Mouse (Mus musculus) granulocyte monocyte progenitor cell, adult 5-6 weeks (primary cell): ENCODE results near the gene Foxl1. TPM values are rescaled to one million over a fixed set of nuclear protein-coding genes. Genes with fewer than 3 reads are reported as not detected.

Experiments used
- ATAC-seq: replicated peaks from 2 replicates; pipeline ENCODE4 v1.8.0; 2016; ENCODE audit warnings: mild to moderate bottlenecking, moderate TSS enrichment, inconsistent platforms; ENCODE audit not compliant: poor library complexity, severe bottlenecking
- total RNA-seq, 2 experiments: library from RNA; stranded (forward) in 1 of 2; stranded (reverse) in 1 of 2; fragments of 200-712, 200-1000 nt in 1 of 2; fragments of >200 nt in 1 of 2; fragmentation: Nextera tagmentation in 1 of 2; gene quantifications; 2 replicates each; pipeline ENCODE4 v1.2.3; 2014 to 2017

The Foxl1 gene
- total RNA-seq (2014; fragmentation: Nextera tagmentation): not detected in 2 replicates
- total RNA-seq (2017): not detected in 2 replicates

DNA sequence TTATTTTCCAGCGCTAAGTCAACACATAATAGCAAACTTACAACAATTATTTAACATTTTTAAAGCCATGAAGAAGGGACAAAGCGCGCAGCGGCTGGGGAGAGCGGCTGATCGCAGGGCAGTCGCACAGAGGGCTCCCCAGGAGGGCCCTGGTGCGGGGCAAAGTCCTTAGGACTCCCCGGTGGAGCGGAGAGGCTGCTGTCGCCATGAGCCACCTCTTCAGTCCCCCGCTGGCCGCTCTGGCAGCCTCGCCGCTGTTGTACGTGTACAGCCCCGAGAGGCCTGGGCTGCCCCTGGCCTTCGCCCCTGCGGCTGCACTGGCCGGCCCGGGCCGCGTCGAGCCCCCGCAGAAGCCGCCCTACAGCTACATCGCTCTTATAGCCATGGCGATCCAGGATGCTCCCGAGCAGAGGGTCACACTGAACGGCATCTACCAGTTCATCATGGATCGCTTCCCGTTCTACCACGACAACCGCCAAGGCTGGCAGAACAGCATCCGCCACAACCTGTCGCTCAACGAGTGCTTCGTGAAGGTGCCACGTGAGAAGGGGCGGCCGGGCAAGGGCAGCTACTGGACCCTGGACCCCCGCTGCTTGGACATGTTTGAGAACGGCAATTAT is at the start of gene Foxl1:
Gene Foxl1, plus strand, starts transcription at position 185 of the 620 bp plus-strand sequence.
- ATAC-seq: no peak

DNA sequence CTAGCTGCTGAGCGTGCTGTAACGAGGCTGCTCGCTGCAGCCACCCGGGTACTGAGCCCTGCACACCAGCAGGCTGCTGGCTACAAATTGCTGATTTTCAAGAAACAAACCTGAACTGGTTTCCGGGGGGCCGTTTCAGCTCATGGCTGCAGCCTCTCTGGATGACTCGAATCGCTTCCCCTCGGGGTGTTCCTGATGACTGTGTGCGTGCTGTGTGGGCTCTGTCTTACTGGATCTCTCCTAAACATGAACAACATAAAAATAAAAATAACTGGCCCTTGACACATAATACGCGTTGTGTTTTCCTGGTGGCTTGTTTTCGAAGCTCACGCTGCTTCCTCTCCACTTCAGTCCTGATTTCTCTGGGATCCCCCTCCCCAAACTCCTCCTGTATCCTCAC is 49.0 kb upstream of the Foxl1 start:
- ATAC-seq: no peak

DNA sequence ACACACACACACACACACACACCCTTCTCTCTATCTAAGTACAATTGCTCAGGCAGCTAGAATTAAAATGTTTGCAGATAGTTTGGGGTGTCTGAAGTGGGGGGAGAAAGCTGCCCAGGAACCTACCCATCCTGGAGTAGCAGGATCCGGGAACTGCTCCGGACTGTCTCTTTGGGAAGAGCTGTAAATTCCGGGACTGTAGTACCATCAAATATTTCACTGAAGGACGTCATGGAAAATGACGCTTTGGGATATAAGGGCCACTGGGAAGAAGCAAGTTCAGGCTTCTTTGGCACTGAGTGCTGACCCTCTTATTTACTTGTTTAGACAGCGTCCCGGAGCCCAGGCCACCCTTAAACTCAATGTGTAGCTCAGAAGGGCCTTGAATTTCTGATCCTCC is 48.5 kb upstream of the Foxl1 start:
- no peak for ATAC-seq

DNA sequence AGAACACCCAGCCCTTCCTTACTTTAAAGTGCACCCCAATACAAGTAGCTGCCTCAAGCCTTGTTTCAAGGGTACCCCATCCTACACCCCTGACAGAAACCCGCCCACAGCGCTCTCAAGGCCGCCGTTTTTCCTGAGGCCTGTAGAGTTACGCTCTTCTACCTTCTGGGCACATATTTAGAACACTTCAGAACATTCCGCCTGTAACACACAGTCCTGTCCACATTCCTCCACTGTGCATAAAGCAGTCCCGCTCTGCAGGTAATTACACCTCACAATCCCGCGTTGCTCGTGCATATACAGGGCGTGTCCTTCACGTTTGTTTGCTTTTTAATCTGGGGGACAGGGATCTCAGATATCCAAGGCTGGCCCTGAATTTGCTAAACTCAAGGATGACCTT is 47.8 kb upstream of the Foxl1 start:
- ATAC-seq: no peak

DNA sequence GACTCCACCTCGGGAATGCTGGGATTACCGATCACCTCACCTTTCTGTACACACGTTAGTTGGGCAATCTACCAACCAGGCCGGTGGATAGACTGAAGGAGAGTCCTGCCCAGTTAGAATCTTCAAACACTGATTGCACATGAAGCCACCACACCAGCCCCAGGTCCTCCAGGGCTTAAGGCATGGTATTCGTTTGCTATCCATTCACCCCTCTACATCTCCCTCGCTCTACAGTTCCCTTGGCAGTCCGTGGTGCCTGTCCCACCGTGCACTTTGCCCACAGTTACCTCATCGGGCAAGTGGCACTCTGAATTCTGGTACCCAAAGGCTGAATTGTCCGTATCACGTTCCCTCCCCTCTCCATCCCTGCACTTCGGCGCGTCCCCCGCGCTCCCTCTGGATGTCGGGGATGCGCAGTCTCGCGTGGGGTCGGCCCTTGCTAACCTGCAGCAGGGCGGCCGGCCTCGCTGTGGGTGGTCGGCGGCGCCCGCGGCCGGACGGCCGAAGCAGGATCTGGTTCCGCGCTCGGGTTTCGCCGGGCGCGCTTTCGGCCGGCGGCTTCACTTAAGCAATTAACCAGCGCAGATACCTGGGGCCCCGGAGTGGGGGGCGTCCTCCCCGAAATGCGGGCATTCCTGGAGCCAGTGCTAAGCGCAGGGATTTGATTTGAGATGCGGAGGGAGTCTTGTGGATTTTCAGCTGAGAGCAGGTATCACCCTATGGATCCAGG is 47.2 kb upstream of the Foxl1 start:
- no peak for ATAC-seq

DNA sequence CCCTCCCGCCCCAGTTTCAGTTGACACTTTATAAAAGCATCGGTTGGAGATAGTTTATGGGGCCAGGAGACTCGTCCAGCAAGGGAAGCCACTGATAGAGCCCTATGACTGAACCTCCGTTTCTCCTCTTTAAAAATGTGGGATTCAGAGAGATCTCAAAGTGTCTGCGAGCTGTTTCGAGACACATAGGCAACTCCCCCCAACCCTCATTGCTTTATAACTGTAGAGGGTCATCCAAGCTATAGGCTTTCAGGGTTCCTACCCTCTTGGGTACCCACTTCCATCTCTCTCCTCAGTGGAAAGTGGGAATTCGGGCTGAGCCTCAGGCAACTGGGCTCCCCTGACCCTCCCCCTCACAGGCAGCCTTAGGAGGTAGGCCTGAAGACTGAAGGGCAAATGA is 46.3 kb upstream of the Foxl1 start:
- ATAC-seq: no peak

DNA sequence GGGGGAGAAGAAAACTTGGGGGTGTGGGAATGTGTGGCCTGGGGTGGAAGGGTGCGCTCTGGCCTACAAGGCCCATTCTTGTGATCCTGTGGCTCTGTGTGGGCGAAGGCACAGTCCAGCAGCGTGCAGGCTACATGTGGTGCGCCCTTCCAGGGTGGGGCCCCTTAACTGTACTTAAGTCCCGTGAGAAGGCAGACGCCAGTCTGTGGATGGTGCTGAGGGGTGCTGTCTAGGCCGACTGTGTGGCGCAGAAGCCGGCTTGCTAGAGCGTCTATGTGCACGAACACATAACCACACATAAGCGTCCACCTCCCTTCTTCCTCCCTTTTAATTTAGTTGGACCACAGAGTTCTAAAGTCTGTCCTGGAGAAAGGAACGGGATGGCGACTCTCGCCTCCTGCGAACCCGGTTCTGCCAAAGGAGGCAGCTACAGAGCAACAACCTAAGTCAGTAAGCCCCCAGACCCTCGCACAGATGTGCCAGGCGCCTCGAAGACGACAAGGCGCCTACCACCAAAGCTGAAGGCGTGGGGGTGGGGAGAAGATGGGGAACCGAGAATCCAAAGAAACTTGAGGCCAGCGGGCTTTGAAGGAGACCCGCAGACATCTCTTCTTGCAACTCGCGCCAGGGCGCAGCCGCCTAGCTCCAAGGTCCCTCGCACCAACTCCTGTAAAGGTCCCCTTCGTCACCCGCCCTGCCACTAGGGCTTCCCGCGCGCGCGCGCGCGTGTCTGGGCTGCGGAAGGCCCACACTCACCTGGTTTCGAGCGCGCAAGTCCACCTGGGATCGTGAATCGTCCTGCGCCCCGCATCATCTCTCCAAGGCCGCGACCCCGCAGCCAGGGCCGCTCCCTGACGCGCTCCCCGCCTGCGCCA is 45.3 kb upstream of the Foxl1 start:
- no peak for ATAC-seq

DNA sequence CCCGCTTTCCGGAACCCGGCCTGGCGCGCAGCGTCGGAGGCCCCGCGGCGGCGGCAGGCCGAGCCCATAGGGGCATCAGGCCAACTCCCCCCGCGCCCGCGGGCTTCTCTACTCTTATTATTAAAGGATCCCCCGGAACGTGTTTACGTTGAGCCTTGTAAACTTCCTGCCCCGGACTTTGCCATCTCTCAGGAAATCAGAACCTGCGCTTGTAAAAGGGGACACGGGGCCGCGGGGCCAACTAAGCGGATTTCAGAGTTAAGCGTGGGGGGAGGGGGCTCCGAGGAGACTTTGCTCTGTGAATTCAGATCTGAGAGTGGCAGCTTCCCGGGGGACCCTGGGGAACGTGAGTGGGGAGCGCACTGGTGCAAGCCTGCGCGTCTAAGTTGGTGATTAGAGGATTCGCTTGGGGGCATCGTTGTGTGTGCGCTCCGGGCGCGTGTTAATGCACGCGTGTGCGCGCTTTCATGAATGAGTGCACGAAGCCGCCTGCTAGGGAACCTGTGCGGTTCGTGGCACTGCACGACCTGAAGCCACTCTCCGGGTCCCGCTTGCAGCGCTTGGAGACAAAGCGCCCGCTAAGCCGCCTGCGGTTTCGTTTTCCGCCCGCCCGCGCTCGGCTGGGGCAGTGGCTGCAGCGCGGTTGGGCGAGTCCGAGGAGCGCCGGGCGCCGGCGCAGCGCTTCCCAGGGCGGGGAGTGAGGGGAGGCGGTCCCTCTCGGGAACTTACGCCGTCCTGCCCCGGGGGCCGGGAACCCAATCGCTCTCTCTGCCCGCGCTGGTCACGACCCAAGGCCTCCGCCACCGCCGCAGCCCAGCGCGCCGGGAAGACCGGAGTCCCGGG is 44.4 kb upstream of the Foxl1 start:
- ATAC-seq: peak; percentile 43

DNA sequence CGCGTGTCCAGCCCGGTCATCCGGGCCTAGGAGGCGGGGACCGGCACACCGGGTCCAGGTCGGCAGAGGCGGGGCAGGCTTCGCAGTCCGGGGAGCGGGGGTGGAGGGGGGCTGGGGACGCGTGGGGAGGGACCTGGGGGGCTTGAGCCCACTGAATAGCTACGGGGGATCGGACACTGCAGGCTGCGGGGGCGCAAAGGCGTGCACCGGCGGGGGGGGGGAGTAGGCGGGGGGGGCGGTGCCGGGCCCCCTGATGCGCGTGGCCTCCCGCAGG is 43.9 kb upstream of the Foxl1 start:
- no peak for ATAC-seq

DNA sequence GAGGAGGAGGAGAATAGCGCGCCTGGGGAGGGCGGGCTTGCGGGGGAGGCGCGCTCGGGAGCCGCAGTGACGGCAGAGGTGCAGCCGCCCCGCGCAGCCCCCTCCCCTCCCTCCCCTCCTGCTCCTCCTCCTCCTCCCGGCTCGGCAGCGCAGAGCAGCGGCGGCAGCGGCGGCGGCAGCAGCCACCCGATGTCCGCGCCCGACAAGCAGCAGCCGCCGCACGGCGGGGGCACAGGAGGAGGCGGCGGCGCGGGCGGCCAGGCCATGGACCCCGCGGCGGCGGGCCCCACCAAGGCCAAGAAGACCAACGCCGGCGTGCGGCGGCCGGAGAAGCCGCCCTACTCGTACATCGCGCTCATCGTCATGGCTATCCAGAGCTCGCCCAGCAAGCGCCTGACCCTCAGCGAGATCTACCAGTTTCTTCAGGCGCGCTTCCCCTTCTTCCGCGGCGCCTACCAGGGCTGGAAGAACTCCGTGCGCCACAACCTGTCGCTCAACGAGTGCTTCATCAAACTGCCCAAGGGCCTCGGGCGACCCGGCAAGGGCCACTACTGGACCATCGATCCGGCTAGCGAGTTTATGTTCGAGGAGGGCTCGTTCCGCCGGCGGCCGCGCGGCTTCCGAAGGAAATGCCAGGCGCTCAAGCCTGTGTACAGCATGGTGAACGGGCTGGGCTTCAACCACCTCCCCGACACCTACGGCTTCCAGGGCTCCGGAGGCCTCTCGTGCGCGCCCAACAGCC is 43.4 kb upstream of the Foxl1 start, which contains the start of gene Foxf1:
Gene Foxf1, plus strand, starts transcription at position 177 of the 742 bp plus-strand sequence.
- ATAC-seq: no peak; the same call in 1 of the 2 replicates

DNA sequence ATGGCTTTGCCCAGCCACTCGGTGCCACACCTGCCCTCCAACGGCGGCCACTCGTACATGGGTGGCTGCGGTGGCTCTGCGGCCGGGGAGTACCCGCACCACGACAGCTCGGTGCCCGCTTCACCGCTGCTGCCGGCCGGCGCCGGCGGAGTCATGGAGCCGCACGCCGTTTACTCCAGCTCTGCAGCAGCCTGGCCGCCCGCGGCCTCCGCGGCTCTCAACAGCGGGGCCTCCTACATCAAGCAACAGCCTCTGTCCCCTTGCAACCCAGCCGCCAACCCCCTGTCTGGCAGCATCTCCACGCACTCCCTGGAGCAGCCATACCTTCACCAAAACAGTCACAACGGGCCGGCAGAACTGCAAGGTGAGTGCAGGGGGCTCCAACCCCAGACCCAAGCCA is 42.7 kb upstream of the Foxl1 start:
- ATAC-seq: no peak

DNA sequence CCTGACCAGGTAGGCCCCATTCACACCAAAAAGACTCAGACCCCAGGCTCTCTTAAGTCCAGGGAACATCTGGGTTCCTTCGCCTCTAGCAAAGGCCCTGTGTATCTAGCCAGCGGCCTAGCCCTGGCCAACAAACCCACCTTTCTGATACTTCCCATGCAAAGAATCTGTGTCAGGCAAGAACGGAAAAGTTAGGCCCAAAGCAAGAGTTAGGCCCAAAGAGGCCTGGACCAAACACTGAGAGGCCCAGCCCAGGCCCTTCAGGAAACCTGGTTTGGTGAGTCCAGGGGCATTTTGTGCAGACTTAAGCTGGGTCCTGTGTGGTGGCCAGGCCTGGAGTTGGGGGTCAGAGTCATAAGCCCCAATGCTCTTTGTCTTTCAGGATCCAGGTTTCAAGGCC is 42.2 kb upstream of the Foxl1 start:
- no peak for ATAC-seq

DNA sequence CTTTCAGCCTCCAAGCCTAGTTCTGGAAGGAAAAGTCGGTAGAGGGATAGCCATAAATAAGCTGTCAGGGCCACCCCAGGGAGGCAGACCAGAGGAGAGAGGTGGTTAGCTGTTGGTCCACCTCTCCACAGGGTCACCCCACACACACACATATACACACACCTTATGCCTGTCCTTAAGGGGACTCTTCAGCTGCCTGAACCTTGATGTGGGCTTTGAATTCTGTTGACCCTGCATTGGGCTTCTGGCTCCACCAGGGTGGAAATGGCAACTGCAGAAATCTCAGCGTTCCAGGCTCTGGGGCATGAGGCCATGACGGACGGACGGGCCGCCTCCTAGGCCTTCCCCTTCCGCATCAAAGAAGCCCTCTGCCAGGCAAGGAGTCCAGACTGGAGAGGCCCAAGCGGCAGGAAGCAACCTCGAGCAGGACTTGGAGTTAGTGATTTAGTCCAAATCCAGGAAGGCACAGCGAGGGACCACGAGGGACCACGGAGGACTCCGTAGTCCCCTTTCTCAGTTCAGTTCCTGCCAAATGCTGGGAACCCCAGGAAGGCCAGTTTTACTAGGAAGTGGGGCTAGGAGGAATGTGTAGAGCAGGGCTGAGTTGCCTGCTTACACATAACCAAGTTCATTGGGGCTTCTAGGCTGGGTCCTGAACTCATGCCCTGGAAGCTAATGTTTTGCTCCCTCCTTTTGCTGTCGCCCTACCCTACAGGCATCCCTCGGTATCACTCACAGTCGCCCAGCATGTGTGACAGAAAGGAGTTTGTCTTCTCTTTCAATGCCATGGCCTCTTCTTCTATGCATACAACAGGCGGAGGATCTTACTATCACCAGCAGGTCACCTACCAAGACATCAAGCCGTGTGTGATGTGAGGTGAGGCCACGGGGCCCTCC is 41.5 kb upstream of the Foxl1 start:
- ATAC-seq: no peak

DNA sequence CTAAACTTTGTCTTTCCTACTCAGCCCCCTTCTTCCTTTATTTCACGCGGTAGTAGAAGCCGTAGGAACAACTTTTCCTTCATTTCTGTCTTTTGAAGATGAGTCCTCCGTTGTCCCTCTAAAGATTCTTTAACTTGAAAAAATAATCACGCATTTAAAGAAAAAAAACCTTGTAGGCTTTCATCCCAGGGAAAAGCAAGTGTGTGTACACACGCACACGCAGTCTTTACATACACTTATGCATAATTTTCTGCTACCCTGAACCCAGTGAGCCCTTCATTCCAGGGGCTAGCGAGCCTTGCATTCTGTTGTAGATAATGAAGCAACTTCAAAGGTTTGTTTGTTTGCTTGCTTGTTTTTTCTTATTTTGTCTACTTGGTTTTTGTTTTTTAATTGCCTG is 39.5 kb upstream of the Foxl1 start:
- ATAC-seq: no peak

DNA sequence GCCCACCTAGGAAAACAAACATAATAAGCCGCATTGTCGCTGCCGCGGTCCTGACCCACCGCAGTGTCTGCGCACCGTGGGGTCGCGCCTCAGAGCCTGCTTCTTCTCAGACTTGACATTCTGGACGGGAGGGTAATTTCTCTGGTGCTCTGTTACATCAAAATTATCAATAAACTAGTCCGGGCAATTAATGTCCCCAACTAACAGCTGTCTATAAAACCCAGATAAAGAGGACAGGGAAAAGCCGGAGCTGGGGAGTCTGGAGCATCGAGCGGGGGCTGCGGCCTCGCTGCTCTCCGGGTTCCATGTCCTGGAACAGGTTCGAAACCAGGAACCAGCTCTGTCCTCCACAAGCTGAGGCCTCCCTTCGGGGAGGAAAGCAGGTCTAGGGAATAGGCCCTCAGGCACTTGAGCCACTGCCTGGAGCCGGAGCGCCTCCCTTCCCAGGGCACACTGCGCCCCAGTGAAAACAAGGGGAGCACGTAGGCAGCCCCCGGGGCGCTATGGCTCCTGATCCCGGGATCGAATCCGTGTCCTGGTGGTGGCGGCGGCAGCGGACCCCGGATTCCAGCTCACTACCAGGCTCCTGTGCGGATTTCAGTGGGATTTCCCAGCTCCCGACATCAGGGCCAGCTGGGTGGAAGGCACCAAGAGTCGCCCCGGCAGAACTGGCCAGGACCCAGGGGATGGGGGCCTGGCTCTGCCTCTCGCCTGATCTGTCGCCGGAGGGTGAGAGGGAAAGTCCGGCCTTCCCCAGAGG is 38.7 kb upstream of the Foxl1 start:
- ATAC-seq: no peak

DNA sequence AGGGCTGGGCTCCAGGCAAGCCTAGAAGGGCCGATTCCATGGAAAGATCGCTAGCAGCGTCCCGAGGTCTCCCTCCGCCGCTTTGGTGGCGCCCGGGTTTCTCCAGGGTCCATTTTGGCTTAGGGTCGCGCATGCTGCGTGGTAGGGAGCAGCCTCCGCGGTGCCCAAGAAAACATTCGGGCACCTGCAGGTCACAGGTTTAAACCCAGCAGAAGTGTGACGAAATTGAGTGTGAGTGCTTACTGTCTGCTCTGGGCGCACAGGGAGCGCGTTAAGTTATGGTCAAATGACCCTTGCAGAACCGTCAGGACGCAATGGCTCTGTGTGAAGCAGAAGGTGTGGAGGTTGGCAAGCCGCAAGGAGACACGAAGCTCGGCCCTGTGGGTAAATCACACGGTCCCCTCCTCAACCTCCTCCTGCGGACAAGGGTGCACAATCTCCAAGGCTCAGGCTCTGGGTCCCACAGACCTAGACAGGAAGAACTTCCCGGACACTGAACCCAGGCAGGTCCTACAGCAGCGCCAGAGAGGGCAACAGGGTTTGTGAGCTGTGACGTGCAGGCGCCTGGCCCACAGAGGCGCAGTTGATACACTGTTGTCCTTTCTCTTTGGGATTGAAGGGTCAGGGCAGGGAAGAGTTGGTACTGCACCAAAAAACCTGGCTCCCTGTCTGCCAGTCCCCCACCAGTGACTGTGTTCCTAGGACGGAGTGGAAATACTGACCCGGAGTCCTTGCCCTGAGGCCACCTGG is 37.9 kb upstream of the Foxl1 start:
- ATAC-seq: no peak

DNA sequence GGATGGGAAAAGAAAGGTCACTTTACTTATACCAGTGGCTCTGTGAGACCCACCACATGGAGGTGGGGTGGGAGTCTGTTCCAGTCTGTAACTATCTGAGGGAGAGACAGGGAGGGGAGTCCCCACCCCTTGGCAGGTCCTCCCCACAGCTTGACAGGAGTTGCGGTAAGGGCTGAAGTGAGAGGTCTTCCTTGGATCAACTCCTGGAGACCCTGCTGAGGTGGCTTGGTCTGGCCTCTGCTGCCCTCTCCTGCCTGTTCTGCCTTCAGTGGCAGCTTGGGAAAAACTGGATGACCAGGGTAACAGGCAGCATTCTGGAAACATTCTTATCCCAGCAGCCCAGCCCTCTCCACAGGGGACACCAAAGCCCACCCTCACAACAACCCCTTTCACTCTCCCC is 37.0 kb upstream of the Foxl1 start:
- no peak for ATAC-seq
